Mouse (Mus musculus) CH12.LX (cell line): ENCODE measurements around the gene Pbx3. TPM values are rescaled to one million over a fixed set of nuclear protein-coding genes. Genes with fewer than 3 reads are reported as not detected.

Source experiments
- DNase-seq: peaks from one replicate; pipeline ENCODE4 v3.0.0-alpha.2; 2013; ENCODE audit errors: extremely low read depth
- H3K27ac ChIP-seq: 2 replicates; pipeline ENCODE4 v1.5.1; 2012; ENCODE audit warnings: low read depth, mild to moderate bottlenecking, control low read depth, moderate library complexity; ENCODE audit not compliant: insufficient read depth
- H3K27me3 ChIP-seq: replicated peaks from 2 replicates; pipeline ENCODE3; 2012; ENCODE audit warnings: inconsistent platforms
- H3K36me3 ChIP-seq, 2 experiments: replicated peaks in 1 of 2; 2 replicates each; pipeline versions ENCODE3 to v1.6.1; 2012; ENCODE audit warnings: inconsistent platforms in 1 of 2, low read length in 1 of 2, mild to moderate bottlenecking in 1 of 2, mixed read lengths in 1 of 2, moderate library complexity in 1 of 2; ENCODE audit not compliant: control insufficient read depth in 1 of 2, insufficient read depth in 1 of 2
- H3K4me1 ChIP-seq, 2 experiments: 2 replicates each; pipeline ENCODE4 v1.6.1; 2012; ENCODE audit warnings: inconsistent platforms in 1 of 2, moderate library complexity in 1 of 2; ENCODE audit not compliant: insufficient read depth in 2 of 2, control insufficient read depth in 1 of 2
- H3K4me2 ChIP-seq: 2 replicates; pipeline ENCODE4 v1.6.1; 2012; ENCODE audit warnings: low read depth, mild to moderate bottlenecking, control low read depth; ENCODE audit not compliant: poor library complexity, insufficient read depth, severe bottlenecking
- H3K4me3 ChIP-seq, 3 experiments: fragments of 150-350 bp in 1 of 3; sonication (generic) in 1 of 3; replicated peaks in 1 of 3; 2 replicates each; pipeline versions ENCODE3 to v1.5.1; 2011 to 2012; ENCODE audit warnings: low read depth in 2 of 3, low read length in 2 of 3, mild to moderate bottlenecking in 2 of 3, moderate library complexity in 2 of 3, control low read depth in 1 of 3, improper control_type of control experiment in 1 of 3, inconsistent platforms in 1 of 3, mixed read lengths in 1 of 3; ENCODE audit not compliant: poor library complexity in 1 of 3
- H3K79me2 ChIP-seq: replicated peaks from 2 replicates; pipeline ENCODE4 v1.6.1; 2012; ENCODE audit warnings: mild to moderate bottlenecking, moderate library complexity; ENCODE audit not compliant: control insufficient read depth, poor library complexity, insufficient read depth, severe bottlenecking; ENCODE audit errors: extremely low read depth
- H3K9ac ChIP-seq: 2 replicates; pipeline ENCODE4 v1.6.1; 2012; ENCODE audit warnings: low read depth, mild to moderate bottlenecking, control low read depth, moderate library complexity; ENCODE audit not compliant: insufficient read depth
- H3K9me3 ChIP-seq: replicated peaks from 2 replicates; pipeline ENCODE3; 2012; ENCODE audit warnings: low read length, inconsistent platforms, mixed read lengths
- CHD2 ChIP-seq: IDR thresholded peaks from 2 replicates; pipeline ENCODE4 v1.6.1; 2011; ENCODE audit warnings: low read length, improper control_type of control experiment
- CTCF ChIP-seq, 2 experiments: IDR thresholded peaks in 1 of 2; conservative IDR thresholded peaks in 1 of 2; 2 replicates each; pipeline ENCODE4 v1.5.1; 2011 to 2012; ENCODE audit warnings: low read depth in 2 of 2, low read length in 2 of 2, improper control_type of control experiment in 1 of 2, inconsistent platforms in 1 of 2, mild to moderate bottlenecking in 1 of 2, moderate library complexity in 1 of 2
- E2F4 ChIP-seq: IDR thresholded peaks from 2 replicates; pipeline ENCODE4 v1.6.1; 2011; ENCODE audit warnings: low read depth, low read length, improper control_type of control experiment; ENCODE audit not compliant: insufficient replicate concordance
- ELF1 ChIP-seq: IDR thresholded peaks from 2 replicates; pipeline ENCODE4 v1.6.1; 2014; ENCODE audit warnings: low read depth, mild to moderate bottlenecking, inconsistent platforms, low read length, improper control_type of control experiment
- GABPA ChIP-seq: IDR thresholded peaks from 2 replicates; pipeline ENCODE4 v1.6.1; 2012; ENCODE audit warnings: low read depth, low read length, improper control_type of control experiment, inconsistent platforms; ENCODE audit not compliant: insufficient replicate concordance
- IRF4 ChIP-seq: IDR thresholded peaks from 2 replicates; pipeline ENCODE4 v1.6.1; 2014; ENCODE audit warnings: low read depth, mild to moderate bottlenecking, inconsistent platforms, low read length, improper control_type of control experiment
- JUN ChIP-seq: IDR thresholded peaks from 2 replicates; pipeline ENCODE4 v1.6.1; 2011; ENCODE audit warnings: low read depth, mild to moderate bottlenecking, low read length, improper control_type of control experiment, moderate library complexity; ENCODE audit not compliant: insufficient read depth
- MAX ChIP-seq: IDR thresholded peaks from 2 replicates; pipeline ENCODE4 v1.6.1; 2011; ENCODE audit warnings: low read length, improper control_type of control experiment
- MEF2A ChIP-seq: IDR thresholded peaks from 2 replicates; pipeline ENCODE4 v1.6.1; 2014; ENCODE audit warnings: low read depth, mild to moderate bottlenecking, inconsistent platforms, low read length, improper control_type of control experiment, borderline replicate concordance
- MXI1 ChIP-seq: IDR thresholded peaks from 2 replicates; pipeline ENCODE4 v1.6.1; 2011; ENCODE audit warnings: mild to moderate bottlenecking, low read depth, low read length, improper control_type of control experiment
- NRF1 ChIP-seq: IDR thresholded peaks from 2 replicates; pipeline ENCODE4 v1.6.1; 2014; ENCODE audit warnings: low read depth, mild to moderate bottlenecking, inconsistent platforms, low read length, improper control_type of control experiment, moderate library complexity
- RCOR1 ChIP-seq: conservative IDR thresholded peaks from 2 replicates; pipeline ENCODE4 v1.6.1; 2012; ENCODE audit warnings: low read depth, mild to moderate bottlenecking, inconsistent platforms, low read length, improper control_type of control experiment
- SMC3 ChIP-seq: IDR thresholded peaks from 2 replicates; pipeline ENCODE4 v1.6.1; 2011; ENCODE audit warnings: low read depth, low read length, improper control_type of control experiment
- TCF12 ChIP-seq: IDR thresholded peaks from 2 replicates; pipeline ENCODE4 v1.6.1; 2014; ENCODE audit warnings: low read depth, mild to moderate bottlenecking, inconsistent platforms, low read length, improper control_type of control experiment
- UBTF ChIP-seq: IDR thresholded peaks from 2 replicates; pipeline ENCODE4 v1.6.1; 2012; ENCODE audit warnings: low read depth, mild to moderate bottlenecking, inconsistent platforms, low read length, improper control_type of control experiment, moderate library complexity
- ZKSCAN1 ChIP-seq: IDR thresholded peaks from 2 replicates; pipeline ENCODE4 v1.6.1; 2012; ENCODE audit warnings: low read depth, inconsistent platforms, low read length, improper control_type of control experiment, borderline replicate concordance
- ZNF384 ChIP-seq: IDR thresholded peaks from 2 replicates; pipeline ENCODE4 v1.6.1; 2012; ENCODE audit warnings: low read depth, low read length, improper control_type of control experiment, inconsistent platforms
- dilution Hi-C: fragments of 300-500 bp; cut with MboI; formaldehyde crosslinking; loops from 2 replicates; pipeline ENCODE4 v1.14.3; 2020; ENCODE audit warnings: low sequenced_read_pairs; ENCODE audit not compliant: extremely low pct_unique_long_range_greater_than_20kb, extremely low pct_ligation_motif_present
- in situ Hi-C: fragments of 300-500 bp; cut with MboI; formaldehyde crosslinking; loops from 3 replicates; pipeline ENCODE4 v1.14.3; 2019; ENCODE audit warnings: low sequenced_read_pairs, low pct_ligation_motif_present, low pct_unique_long_range_greater_than_20kb, mixed read lengths
- polyA plus RNA-seq: library from polyadenylated mRNA; unstranded; fragments of >175 nt; gene quantifications from 2 replicates; pipeline ENCODE4 v1.2.1, GENCODE M21; 2012; ENCODE audit warnings: low read depth; ENCODE audit not compliant: insufficient read length
- total RNA-seq, 2 experiments: library from RNA; depleted of rRNA; stranded (reverse); fragments of 300-350 nt in 1 of 2; fragments of >200 nt in 1 of 2; gene quantifications; 2 replicates each; pipeline ENCODE4 v1.2.3; 2012 to 2014

Gene Pbx3
- total and polyA plus RNA-seq, 3 experiments: 3.8 to 8.1 (median 5.9) TPM

DNA sequence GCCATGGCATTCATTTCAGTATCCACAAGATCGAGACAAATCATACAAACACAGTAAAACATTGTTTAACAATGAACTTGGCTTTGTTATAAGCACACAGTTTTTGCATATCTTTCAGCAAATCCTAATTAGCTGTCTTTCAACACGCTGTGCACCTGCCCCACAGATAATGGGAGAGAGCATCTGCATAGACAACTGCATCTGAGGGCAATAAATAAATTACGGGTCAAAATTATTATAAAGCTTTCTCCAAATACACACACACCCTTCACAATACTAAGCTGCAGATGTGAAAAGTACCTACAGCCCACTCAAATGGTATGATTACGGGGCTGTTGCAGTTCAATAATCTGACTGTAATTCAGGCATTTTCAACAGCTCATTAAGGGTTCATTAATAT, 145.3 kb downstream of the Pbx3 start:
- Histone ChIP-seq H3K4me2 (no peak overlapping the region), H3K79me2 (no peaks in the 10 kb centered on the region; the same call in 1 of the 2 replicates), H3K27ac (no peak overlapping the region), H3K36me3 (no peaks in the 10 kb centered on the region), H3K9ac (no peak overlapping the region), H3K4me1 (peaks cover 4 to 8% of the 10 kb centered on the region in 2 experiments; a peak in 3 of 4 replicates), H3K4me3 (no peak overlapping the region), H3K9me3 (no peaks in the 10 kb centered on the region), H3K27me3 (no peaks in the 10 kb centered on the region)
- dilution Hi-C loops: no loop called here
- in situ Hi-C loops: no loop called here
- no peak for DNase-seq
- TF ChIP-seq ZNF384 (no peak), MEF2A (no peak), CHD2 (no peak), MXI1 (no peak), JUN (no peak), IRF4 (no peak), MAX (no peak)

DNA sequence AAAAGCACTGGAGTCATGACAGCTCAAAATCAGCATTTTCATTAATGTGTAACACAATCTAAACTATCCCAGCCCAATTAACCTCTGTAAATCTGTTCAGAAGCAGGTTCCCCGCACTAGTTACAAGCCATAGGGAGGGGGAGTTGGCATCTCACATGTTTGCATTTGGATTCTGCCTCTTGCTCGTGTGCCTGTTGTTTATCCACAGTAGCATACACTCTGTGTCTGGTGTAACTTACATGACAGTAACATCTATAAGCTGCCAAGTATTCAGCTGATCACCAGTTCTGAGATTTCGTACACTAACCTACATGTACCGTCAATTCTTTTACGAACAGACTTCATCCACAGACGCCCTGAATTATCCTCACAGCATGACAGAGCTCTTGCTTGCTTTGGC, 147.5 kb downstream of the Pbx3 start:
- no peak for DNase-seq
- H3K36me3 ChIP-seq: no peaks in the 10 kb centered on the region
- in situ Hi-C loops: no loop called here
- H3K4me3 ChIP-seq: no peak overlapping the region
- H3K4me2 ChIP-seq: no peak overlapping the region
- TF ChIP-seq ZNF384 (no peak), ZKSCAN1 (no peak), TCF12 (no peak), GABPA (no peak), NRF1 (no peak), CTCF (conservative IDR thresholded peaks at IDR 0.05 in 1 of 2, IDR thresholded peaks at IDR 0.05 in 1 of 2; ENCODE audit: low read depth in 2 of 2, low read length in 2 of 2) (no peak), SMC3 (no peak), E2F4 (no peak)
- no peak overlapping the region for H3K9ac ChIP-seq
- no peak overlapping the region for H3K27ac ChIP-seq
- no peaks in the 10 kb centered on the region for H3K9me3 ChIP-seq
- dilution Hi-C loops: no loop called here
- H3K79me2 ChIP-seq: no peaks in the 10 kb centered on the region; the same call in 1 of the 2 replicates
- peaks cover 2 to 3% of the 10 kb centered on the region in 2 experiments; a peak in 1 of 4 replicates for H3K4me1 ChIP-seq
- no peaks in the 10 kb centered on the region for H3K27me3 ChIP-seq

DNA sequence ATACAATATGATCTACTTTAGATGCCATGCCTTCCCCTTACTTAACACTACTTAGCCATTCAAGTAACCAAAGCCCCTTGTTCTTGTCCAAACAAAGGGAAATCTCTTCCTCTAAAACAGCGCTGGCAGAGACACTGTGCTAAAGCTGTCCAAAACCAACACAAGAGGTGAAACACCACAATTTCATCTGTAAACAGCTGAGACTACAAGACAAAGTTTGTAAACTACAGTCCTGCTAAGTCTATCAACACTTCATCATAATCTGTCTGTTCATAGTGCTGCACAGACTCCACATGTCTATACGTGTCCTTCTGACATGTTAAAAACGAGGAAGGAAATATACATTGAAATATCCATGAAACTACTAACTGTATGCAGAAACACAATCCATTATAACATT, 151.5 kb downstream of the Pbx3 start:
- in situ Hi-C loops (no loop called here), dilution Hi-C loops (no loop called here)
- no peaks in the 10 kb centered on the region for H3K36me3 ChIP-seq
- no peak overlapping the region for H3K27ac ChIP-seq
- no peak overlapping the region for H3K9ac ChIP-seq
- H3K4me1 ChIP-seq: 0 out of 4 replicates have a peak, but pooled peaks cover 0 to 3% of the 10 kb centered on the region in 2 experiments
- H3K4me3 ChIP-seq: no peak overlapping the region
- no peak for TF ChIP-seq IRF4
- TF ChIP-seq MXI1: no peak
- TF ChIP-seq RCOR1: no peak
- no peak for TF ChIP-seq UBTF
- no peak for TF ChIP-seq ZNF384
- TF ChIP-seq ELF1: no peak
- TF ChIP-seq, all 38 proteins: peak for 0
- Histone ChIP-seq H3K79me2 (no peaks in the 10 kb centered on the region), H3K27me3 (no peaks in the 10 kb centered on the region), H3K9me3 (no peaks in the 10 kb centered on the region), H3K4me2 (no peak overlapping the region)
- DNase-seq: no peak
